Mouse (Mus musculus) lung, embryonic 14.5 days (tissue): ENCODE measurements around the gene BC017158. TPM values are rescaled to one million over a fixed set of nuclear protein-coding genes. Genes with fewer than 3 reads are reported as not detected.

Experiments used
- ATAC-seq: fragments of 200-750 bp; cut with Nextera tagmentation; 2 replicates; pipeline ENCODE4 v1.8.0; 2017; ENCODE audit warnings: mild to moderate bottlenecking, moderate TSS enrichment, moderate library complexity; ENCODE audit not compliant: insufficient read depth
- DNase-seq: peaks from one replicate; pipeline ENCODE4 v3.0.0-alpha.2; 2015
- H3K27ac ChIP-seq: fragments of 300-500 bp; sonication (generic); 2 replicates; pipeline ENCODE4 v1.5.1; 2014; ENCODE audit warnings: low read depth, mild to moderate bottlenecking, moderate library complexity
- H3K27me3 ChIP-seq: fragments of 300-500 bp; sonication (generic); 2 replicates; pipeline ENCODE4 v1.6.1; 2014; ENCODE audit warnings: low read length, control low read depth; ENCODE audit not compliant: insufficient read depth
- H3K36me3 ChIP-seq: fragments of 300-500 bp; sonication (generic); 2 replicates; pipeline ENCODE4 v1.6.1; 2014; ENCODE audit warnings: control low read depth; ENCODE audit not compliant: insufficient read depth
- H3K4me1 ChIP-seq: fragments of 300-500 bp; sonication (generic); 2 replicates; pipeline ENCODE4 v1.6.1; 2014; ENCODE audit warnings: antibody characterized with exemption, control low read depth; ENCODE audit not compliant: insufficient read depth
- H3K4me2 ChIP-seq: fragments of 300-500 bp; sonication (generic); 2 replicates; pipeline ENCODE4 v1.6.1; 2014; ENCODE audit warnings: mild to moderate bottlenecking
- H3K4me3 ChIP-seq: fragments of 300-500 bp; sonication (generic); 2 replicates; pipeline ENCODE4 v1.5.1; 2014; ENCODE audit warnings: low read depth, low read length
- H3K9ac ChIP-seq: fragments of 300-500 bp; sonication (generic); 2 replicates; pipeline ENCODE4 v1.6.1; 2014
- H3K9me3 ChIP-seq: fragments of 300-500 bp; sonication (generic); 2 replicates; pipeline ENCODE4 v1.6.1; 2016; ENCODE audit warnings: low read depth, low read length, control low read depth
- CTCF ChIP-seq: IDR thresholded peaks from 2 replicates; pipeline ENCODE4 v1.5.1; 2016; ENCODE audit warnings: antibody characterized with exemption, low read depth
- WGBS: fragments of 180-500 bp; shearing (Covaris S2); extraction: QIAGEN DNeasy Blood & Tissue Kit; methylation state at CpG from one replicate; pipeline ENCODE4 v1.1.7; 2014; 5-methylcytosine and 5-hydroxymethylcytosine counted together
- polyA plus RNA-seq: library from polyadenylated mRNA; unstranded; fragments of >200 nt; fragmentation: Nextera tagmentation; extraction: Ambion mirVana; gene quantifications from 2 replicates; pipeline ENCODE4 v1.2.1, GENCODE M21; 2014

Gene BC017158
- polyA plus RNA-seq, 1 experiment from 2014 or later, result 40.4 TPM

DNA sequence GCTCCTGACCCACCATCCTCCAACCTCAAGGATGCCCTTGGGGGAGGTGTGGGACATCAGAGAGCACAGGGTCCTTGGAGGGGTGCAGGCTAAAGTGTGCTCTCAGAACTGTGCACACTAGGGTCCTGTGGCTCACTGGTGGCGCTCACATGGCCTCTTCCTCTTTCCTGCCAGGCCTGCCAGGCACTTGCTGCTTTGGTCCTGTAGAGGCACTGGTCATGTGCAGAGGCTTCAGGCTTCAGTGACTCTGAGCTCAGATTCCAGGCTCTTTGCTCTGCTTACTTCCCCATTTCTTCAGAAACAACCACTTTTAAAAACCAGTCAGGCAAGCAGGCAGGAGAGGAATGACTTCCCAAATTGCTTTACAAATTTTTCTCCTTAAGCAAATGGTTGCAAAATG is 34.9 kb upstream of the BC017158 start:
- DNase-seq (peak; percentile 34), ATAC-seq (0 out of 2 replicates have a peak, but pooled peaks have one; percentile 28)
- H3K4me1 ChIP-seq, result no peaks in the 10 kb centered on the region
- H3K9me3 ChIP-seq, result no peaks in the 10 kb centered on the region
- no peak overlapping the region for H3K4me2 ChIP-seq
- no peak overlapping the region for H3K4me3 ChIP-seq
- WGBS, result 50% methylated on average over 1 of the region's 1 CpGs
- no peaks in the 10 kb centered on the region for H3K36me3 ChIP-seq
- no peak overlapping the region for H3K9ac ChIP-seq
- TF ChIP-seq CTCF, result peak; percentile 31
- H3K27ac ChIP-seq, result no peak overlapping the region
- no peaks in the 10 kb centered on the region for H3K27me3 ChIP-seq

DNA sequence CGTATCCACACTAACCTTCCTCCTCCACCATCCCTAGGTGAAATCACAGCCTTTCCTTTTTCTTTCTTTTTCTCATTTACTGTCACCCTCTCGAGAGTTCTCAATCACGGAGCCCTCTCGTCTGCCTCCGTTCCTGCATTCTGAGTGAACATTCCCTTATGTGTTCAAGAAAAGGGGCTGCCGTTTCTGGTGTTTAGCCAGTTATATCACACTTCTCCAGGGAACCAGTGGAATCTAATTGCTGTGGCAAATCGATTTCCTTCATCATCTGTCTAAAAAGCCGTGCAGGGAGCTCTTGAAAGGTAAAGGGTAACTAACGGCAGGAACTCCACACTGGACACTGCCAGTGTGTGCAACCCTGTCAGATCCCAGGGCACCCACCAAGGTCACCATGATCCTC is 33.0 kb upstream of the BC017158 start:
- no peak overlapping the region for H3K27ac ChIP-seq
- ATAC-seq (no peak), DNase-seq (no peak)
- WGBS, result 50% methylated on average over 9 of the region's 9 CpGs
- TF ChIP-seq CTCF, result no peak
- no peaks in the 10 kb centered on the region for H3K4me1 ChIP-seq
- no peaks in the 10 kb centered on the region for H3K36me3 ChIP-seq
- no peak overlapping the region for H3K9ac ChIP-seq
- no peak overlapping the region for H3K4me3 ChIP-seq
- no peak overlapping the region for H3K4me2 ChIP-seq
- H3K9me3 ChIP-seq, result no peaks in the 10 kb centered on the region
- no peaks in the 10 kb centered on the region for H3K27me3 ChIP-seq

DNA sequence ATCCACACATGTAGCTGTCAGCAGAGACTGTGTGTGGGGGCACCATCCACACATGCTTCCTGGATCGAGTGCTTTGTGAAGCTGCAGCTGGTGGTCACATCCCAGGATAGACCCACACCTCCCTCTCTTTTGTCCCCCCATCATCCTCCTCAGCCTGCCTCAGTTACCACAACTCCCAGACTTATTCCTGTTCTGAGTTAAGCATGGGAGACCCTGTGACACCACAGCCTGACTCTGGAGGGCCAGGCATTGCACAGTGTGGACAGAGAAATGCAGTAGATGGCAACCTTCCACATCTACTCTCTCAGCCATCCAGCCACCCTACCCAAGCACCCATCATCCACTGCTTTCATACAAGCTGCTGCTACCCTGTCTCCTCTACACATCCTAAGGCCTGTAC is 27.0 kb upstream of the BC017158 start:
- WGBS, result 73% methylated on average over 1 of the region's 1 CpGs
- no peaks in the 10 kb centered on the region for H3K36me3 ChIP-seq
- no peak overlapping the region for H3K27ac ChIP-seq

DNA sequence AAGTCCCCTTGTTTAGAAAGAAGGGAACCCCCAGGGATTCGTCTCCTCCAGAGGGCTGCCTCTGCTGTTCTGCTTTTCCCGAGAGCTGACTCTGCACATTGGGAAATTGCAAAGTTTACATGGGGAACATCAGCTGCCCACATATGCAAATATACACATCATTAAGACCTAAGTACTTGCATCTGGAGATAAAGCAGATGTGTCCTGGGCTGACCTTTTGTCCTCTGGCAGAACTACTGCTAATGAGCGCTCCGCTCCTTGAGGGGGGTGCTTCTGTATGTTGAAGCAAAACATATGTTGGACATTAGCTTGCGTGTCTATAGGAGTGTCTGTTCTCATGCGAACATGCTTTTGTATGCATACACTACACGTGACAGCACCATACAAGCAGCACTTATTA is 23.3 kb upstream of the BC017158 start:
- no peak overlapping the region for H3K4me3 ChIP-seq
- no peaks in the 10 kb centered on the region for H3K27me3 ChIP-seq
- no peak for TF ChIP-seq CTCF
- peak; percentile 95 for ATAC-seq
- H3K27ac ChIP-seq, result peak overlapping the region; percentile 91
- H3K4me1 ChIP-seq, result peaks cover 21% of the 10 kb centered on the region; the same call in 1 of the 2 replicates
- H3K9ac ChIP-seq, result no peak overlapping the region
- 42% methylated on average over 7 of the region's 7 CpGs for WGBS
- peak overlapping the region; percentile 35 for H3K4me2 ChIP-seq
- DNase-seq, result peak; percentile 95
- no peaks in the 10 kb centered on the region for H3K9me3 ChIP-seq
- no peaks in the 10 kb centered on the region for H3K36me3 ChIP-seq

More for the DNA sequence above, 27.0 kb upstream of the BC017158 start:
- H3K4me2 ChIP-seq, result no peak overlapping the region
- no peak for ATAC-seq
- no peak overlapping the region for H3K4me3 ChIP-seq
- H3K9ac ChIP-seq, result no peak overlapping the region
- H3K9me3 ChIP-seq, result no peaks in the 10 kb centered on the region
- H3K4me1 ChIP-seq, result peaks cover 16% of the 10 kb centered on the region; the same call in 1 of the 2 replicates
- DNase-seq, result no peak
- no peak for TF ChIP-seq CTCF
- H3K27me3 ChIP-seq, result no peaks in the 10 kb centered on the region

DNA sequence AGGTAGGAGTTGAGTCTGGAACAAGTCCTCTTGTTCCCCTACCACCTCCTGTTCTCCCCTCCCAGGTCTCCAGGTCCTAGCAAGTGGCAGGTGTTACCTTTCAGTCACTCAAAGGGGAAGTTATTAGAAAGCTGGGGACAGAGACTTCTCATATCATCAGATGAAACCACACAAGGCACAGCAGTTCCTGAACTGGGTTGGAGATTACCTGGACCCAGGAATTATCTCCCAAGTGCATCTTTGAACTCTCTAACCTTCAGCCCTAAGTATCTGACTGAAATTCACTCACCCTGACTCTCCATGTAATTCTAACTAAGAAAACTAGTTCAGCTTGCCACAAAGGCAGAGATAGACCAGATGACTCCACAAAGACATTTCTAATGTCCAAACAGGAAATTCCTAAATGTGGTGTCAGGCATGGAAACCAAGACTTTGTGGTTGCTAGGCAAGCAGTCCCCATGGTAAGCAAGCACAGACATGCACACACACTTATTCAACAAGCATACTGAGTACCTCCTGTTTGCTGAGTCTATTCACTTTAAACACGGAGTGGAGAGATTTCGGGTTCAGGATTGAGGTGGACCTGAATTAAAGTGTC is 22.3 kb upstream of the BC017158 start:
- Histone ChIP-seq H3K4me3 (no peak overlapping the region), H3K9ac (no peak overlapping the region), H3K4me1 (peaks cover 21% of the 10 kb centered on the region; the same call in 1 of the 2 replicates), H3K27me3 (no peaks in the 10 kb centered on the region), H3K9me3 (no peaks in the 10 kb centered on the region), H3K4me2 (peak overlapping the region; percentile 35; the same call in 1 of the 2 replicates), H3K27ac (peak overlapping the region; percentile 91; the same call in 1 of the 2 replicates), H3K36me3 (no peaks in the 10 kb centered on the region)
- TF ChIP-seq CTCF, result no peak
- WGBS, result 41% methylated on average over 2 of the region's 2 CpGs
- no peak for ATAC-seq
- peak; percentile 71 for DNase-seq

DNA sequence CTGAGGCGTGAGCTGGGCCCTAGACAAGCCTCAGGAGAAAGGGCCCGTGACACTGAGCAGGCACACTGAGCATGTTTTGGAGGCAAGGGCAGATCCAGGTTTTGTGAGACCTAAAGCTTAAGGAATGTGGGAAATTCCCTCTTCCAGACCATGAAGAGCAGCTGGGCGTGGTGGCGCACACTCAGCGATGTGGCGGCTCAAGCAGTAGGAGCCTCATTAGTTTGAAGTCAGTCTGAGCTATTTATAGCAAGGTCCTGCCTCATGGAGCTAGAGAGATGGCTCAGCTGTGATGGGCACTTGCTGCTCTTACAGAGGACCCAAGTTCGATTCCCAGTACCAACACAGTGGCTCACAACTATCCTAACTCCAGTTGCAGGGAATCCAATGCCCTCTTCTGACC is 21.2 kb upstream of the BC017158 start:
- ATAC-seq (no peak), DNase-seq (peak; percentile 64)
- no peak overlapping the region for H3K4me2 ChIP-seq
- no peak overlapping the region for H3K9ac ChIP-seq
- H3K4me3 ChIP-seq, result no peak overlapping the region
- TF ChIP-seq CTCF, result no peak
- peaks cover 21% of the 10 kb centered on the region; the same call in 1 of the 2 replicates for H3K4me1 ChIP-seq
- H3K36me3 ChIP-seq, result no peaks in the 10 kb centered on the region
- no peak overlapping the region for H3K27ac ChIP-seq
- no peaks in the 10 kb centered on the region for H3K9me3 ChIP-seq
- 64% methylated on average over 7 of the region's 7 CpGs for WGBS
- H3K27me3 ChIP-seq, result no peaks in the 10 kb centered on the region

DNA sequence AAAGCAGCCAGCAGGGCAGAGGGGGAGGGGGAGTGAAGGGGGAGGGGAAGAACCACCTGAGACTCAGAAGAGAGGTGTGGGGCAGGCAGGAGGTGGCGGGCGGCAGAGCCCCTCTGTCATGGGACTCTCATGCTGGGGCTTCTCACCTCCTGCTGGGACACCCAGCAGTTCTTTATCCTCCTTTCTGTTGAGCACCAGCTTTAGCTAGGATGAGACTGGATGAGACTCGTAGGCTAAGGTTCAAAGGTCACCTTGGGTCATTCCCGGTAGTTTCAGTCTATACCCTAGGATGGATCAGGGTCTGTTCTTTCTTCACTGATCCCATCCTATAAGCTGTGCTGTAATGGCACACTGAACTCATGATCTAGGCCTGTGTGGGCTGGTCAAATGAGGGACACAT is 19.0 kb upstream of the BC017158 start:
- Histone ChIP-seq H3K9me3 (no peaks in the 10 kb centered on the region), H3K9ac (no peak overlapping the region), H3K27me3 (no peaks in the 10 kb centered on the region), H3K36me3 (no peaks in the 10 kb centered on the region), H3K27ac (no peak overlapping the region), H3K4me2 (no peak overlapping the region), H3K4me1 (peaks cover 22% of the 10 kb centered on the region), H3K4me3 (no peak overlapping the region)
- DNase-seq (no peak), ATAC-seq (no peak)
- WGBS, result 59% methylated on average over 4 of the region's 4 CpGs
- no peak for TF ChIP-seq CTCF
